Mouse (Mus musculus): ENCODE data around the gene Pnpo. TPM values are rescaled to one million over a fixed set of nuclear protein-coding genes. Genes with fewer than 3 reads are reported as not detected.

The Pnpo gene
- polyA plus RNA-seq, 1 experiment from 2014 or later = 719 TPM

- no peak for ATAC-seq (ENCODE audit: low read depth)
- H3K9ac ChIP-seq (ENCODE audit: low read depth, low read length) = no peak overlapping the region
- no peak overlapping the region for H3K4me2 ChIP-seq (ENCODE audit: low read depth, low read length)
- peaks cover 67% of the 10 kb centered on the region for H3K36me3 ChIP-seq (ENCODE audit: control insufficient read depth, insufficient read depth)
- H3K4me1 ChIP-seq (ENCODE audit: control insufficient read depth, low read depth, low read length) = peaks cover 69% of the 10 kb centered on the region
- WGBS (ENCODE audit: insufficient replicate concordance) = 90% methylated on average over 3 of the region's 3 CpGs
- H3K4me3 ChIP-seq (ENCODE audit: low read depth, low read length) = no peak overlapping the region
- peak overlapping the region; percentile 60 for H3K27ac ChIP-seq (ENCODE audit: low read length)
- H3K9me3 ChIP-seq (replicated peaks; ENCODE audit: control insufficient read depth, low read length) = no peaks in the 10 kb centered on the region
- no peaks in the 10 kb centered on the region for H3K27me3 ChIP-seq (ENCODE audit: control insufficient read depth, insufficient read depth, low read depth, low read length)
These were observed 7.0 kb upstream of the Pnpo start for GRCm38 (mm10) chr11:96950767-96951166.

GRCm38 (mm10) chr11:96947849-96948248 is 4.1 kb upstream of the Pnpo start:
- Histone ChIP-seq H3K9ac (ENCODE audit: low read depth, low read length) (peak overlapping the region; percentile 67), H3K9me3 (replicated peaks; ENCODE audit: control insufficient read depth, low read length) (no peaks in the 10 kb centered on the region), H3K36me3 (ENCODE audit: control insufficient read depth, insufficient read depth) (peaks cover 38% of the 10 kb centered on the region), H3K27ac (ENCODE audit: low read length) (peak overlapping the region; percentile 98), H3K4me1 (ENCODE audit: control insufficient read depth, low read depth, low read length) (peaks cover 65% of the 10 kb centered on the region), H3K27me3 (ENCODE audit: control insufficient read depth, insufficient read depth, low read depth, low read length) (no peaks in the 10 kb centered on the region), H3K4me3 (ENCODE audit: low read depth, low read length) (peak overlapping the region; percentile 47), H3K4me2 (ENCODE audit: low read depth, low read length) (peak overlapping the region; percentile 97)
- peak; percentile 78 for ATAC-seq (ENCODE audit: low read depth)
- WGBS (ENCODE audit: insufficient replicate concordance) = 20% methylated on average over 4 of the region's 4 CpGs

DNA sequence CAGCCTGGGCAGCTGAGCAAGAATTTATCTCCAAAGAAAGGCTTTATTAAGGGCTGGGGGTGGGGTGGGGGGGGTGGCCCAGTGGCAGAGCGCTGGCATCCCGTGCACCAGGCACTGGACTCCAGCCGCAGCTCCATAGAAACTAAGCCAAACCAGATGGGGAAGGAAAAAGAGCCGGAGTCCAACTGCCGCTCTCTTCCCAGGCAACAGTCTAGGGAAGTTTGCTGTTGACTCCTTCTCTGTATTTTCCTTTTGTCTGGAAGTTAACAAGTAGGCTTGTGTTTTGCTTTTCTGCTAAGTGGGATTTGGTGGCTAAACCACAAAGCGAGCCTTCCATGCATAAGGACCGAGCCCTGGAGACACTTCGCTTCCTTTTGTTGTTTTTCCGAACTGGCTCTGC is 2.7 kb upstream of the Pnpo start:
- ATAC-seq (ENCODE audit: low read depth) = no peak

GRCm38 (mm10) chr11:96944844-96945580 is 1.2 kb upstream of the Pnpo start:
- no peak for ATAC-seq (ENCODE audit: low read depth)
- Histone ChIP-seq H3K4me2 (ENCODE audit: low read depth, low read length) (peak overlapping the region; percentile 97), H3K27ac (ENCODE audit: low read length) (peak overlapping the region; percentile 98), H3K9ac (ENCODE audit: low read depth, low read length) (peak overlapping the region; percentile 71), H3K36me3 (ENCODE audit: control insufficient read depth, insufficient read depth) (peaks cover 21% of the 10 kb centered on the region), H3K4me1 (ENCODE audit: control insufficient read depth, low read depth, low read length) (peaks cover 65% of the 10 kb centered on the region), H3K9me3 (replicated peaks; ENCODE audit: control insufficient read depth, low read length) (no peaks in the 10 kb centered on the region), H3K27me3 (ENCODE audit: control insufficient read depth, insufficient read depth, low read depth, low read length) (no peaks in the 10 kb centered on the region), H3K4me3 (ENCODE audit: low read depth, low read length) (peak overlapping the region; percentile 80)
- 26% methylated on average over 14 of the region's 14 CpGs for WGBS (ENCODE audit: insufficient replicate concordance)

More for the DNA sequence above, 2.7 kb upstream of the Pnpo start:
- no peaks in the 10 kb centered on the region for H3K9me3 ChIP-seq (replicated peaks; ENCODE audit: control insufficient read depth, low read length)
- H3K9ac ChIP-seq (ENCODE audit: low read depth, low read length) = peak overlapping the region; percentile 71
- H3K27me3 ChIP-seq (ENCODE audit: control insufficient read depth, insufficient read depth, low read depth, low read length) = no peaks in the 10 kb centered on the region
- H3K36me3 ChIP-seq (ENCODE audit: control insufficient read depth, insufficient read depth) = peaks cover 25% of the 10 kb centered on the region
- H3K4me1 ChIP-seq (ENCODE audit: control insufficient read depth, low read depth, low read length) = peaks cover 65% of the 10 kb centered on the region
- peak overlapping the region; percentile 98 for H3K27ac ChIP-seq (ENCODE audit: low read length)
- 62% methylated on average over 9 of the region's 9 CpGs for WGBS (ENCODE audit: insufficient replicate concordance)
- peak overlapping the region; percentile 80 for H3K4me3 ChIP-seq (ENCODE audit: low read depth, low read length)
- peak overlapping the region; percentile 97 for H3K4me2 ChIP-seq (ENCODE audit: low read depth, low read length)

DNA sequence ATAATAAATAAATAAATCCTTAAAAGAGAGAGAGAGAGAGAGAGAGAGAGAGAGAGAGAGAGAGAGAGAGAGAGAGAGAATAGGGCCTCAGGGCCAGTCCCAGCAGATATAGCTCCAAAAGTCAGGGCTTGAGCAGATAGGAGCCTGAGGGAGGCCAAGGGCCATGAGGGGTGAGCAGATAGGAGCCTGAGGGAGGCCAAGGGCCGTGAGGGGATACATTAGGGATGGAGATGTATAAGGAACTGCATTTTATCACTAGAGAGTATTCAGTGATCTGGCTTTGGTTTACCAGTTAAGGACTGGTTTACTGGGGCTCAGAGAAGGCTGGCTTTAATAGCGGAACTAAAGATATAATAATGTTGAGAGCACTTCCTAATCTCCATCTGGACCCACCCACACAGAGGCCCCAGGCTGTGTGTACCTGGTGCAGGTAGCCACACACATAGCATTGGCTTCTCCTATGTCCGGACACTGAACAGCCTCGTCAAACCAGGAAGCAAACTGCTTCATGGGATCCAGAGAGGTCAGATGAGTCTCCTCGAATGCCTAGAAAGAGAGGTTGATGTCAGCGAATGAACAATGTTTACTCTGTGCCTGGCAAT is 1.7 kb downstream of the Pnpo start:
- Histone ChIP-seq H3K4me1 (ENCODE audit: control insufficient read depth, low read depth, low read length) (peaks cover 67% of the 10 kb centered on the region), H3K9ac (ENCODE audit: low read depth, low read length) (peak overlapping the region; percentile 95)

DNA sequence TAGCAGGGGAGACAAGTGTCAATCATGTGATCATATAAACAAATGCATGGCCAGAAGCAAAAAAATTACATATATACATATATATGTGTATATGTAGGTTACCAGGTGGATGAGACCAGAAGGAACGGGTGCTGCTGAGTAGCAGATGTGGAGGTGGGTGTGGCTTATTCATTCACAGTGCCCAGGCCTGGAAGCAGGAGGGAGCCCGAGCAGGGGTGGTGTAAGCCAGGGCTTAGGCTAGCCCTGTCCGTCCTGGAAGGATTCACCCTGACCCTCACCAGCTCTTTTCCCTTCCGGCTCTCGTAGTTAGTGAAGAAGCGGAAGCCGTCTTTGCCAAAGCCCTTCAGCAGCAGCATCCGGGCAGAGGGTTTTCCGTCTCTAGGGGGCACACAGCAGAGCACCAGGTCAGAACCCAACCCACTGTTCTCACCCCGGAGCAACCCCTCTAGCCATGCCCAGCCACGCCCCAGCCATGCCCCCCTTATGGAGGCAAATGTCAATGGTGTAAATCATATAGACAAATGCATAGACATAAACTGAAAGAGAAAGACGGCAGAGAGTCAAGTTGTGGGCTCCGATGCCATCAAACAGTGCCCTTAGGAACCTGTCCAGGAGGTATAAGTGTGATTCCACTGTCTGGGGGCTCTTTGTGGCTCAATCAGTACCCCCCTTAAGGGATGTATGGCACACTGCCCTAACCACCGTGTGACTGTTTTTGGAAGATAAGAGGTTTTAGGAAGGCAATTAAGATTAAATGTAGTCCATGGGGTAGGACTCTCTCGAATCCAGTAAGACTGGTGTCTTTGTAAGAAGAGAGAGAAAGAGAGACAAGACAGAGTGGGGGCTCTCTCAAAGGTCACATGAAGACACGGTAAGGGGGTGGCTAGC is 3.0 kb downstream of the Pnpo start:
- Histone ChIP-seq H3K4me3 (ENCODE audit: low read depth, low read length) (peak overlapping the region; percentile 80), H3K4me1 (ENCODE audit: control insufficient read depth, low read depth, low read length) (peaks cover 67% of the 10 kb centered on the region), H3K27ac (ENCODE audit: low read length) (peak overlapping the region; percentile 98), H3K36me3 (ENCODE audit: control insufficient read depth, insufficient read depth) (peaks cover 42% of the 10 kb centered on the region), H3K9me3 (replicated peaks; ENCODE audit: control insufficient read depth, low read length) (no peaks in the 10 kb centered on the region), H3K27me3 (ENCODE audit: control insufficient read depth, insufficient read depth, low read depth, low read length) (no peaks in the 10 kb centered on the region), H3K9ac (ENCODE audit: low read depth, low read length) (peak overlapping the region; percentile 95), H3K4me2 (ENCODE audit: low read depth, low read length) (peak overlapping the region; percentile 97)
- peak; percentile 4; the same call in 1 of the 2 replicates for ATAC-seq (ENCODE audit: low read depth)
- WGBS (ENCODE audit: insufficient replicate concordance) = 49% methylated on average over 16 of the region's 16 CpGs

More for the DNA sequence above, 1.7 kb downstream of the Pnpo start:
- Histone ChIP-seq H3K36me3 (ENCODE audit: control insufficient read depth, insufficient read depth) (peaks cover 39% of the 10 kb centered on the region), H3K27me3 (ENCODE audit: control insufficient read depth, insufficient read depth, low read depth, low read length) (no peaks in the 10 kb centered on the region), H3K4me2 (ENCODE audit: low read depth, low read length) (peak overlapping the region; percentile 97), H3K9me3 (replicated peaks; ENCODE audit: control insufficient read depth, low read length) (no peaks in the 10 kb centered on the region), H3K4me3 (ENCODE audit: low read depth, low read length) (peak overlapping the region; percentile 80), H3K27ac (ENCODE audit: low read length) (peak overlapping the region; percentile 98)
- ATAC-seq (ENCODE audit: low read depth) = peak; percentile 59
- 33% methylated on average over 6 of the region's 6 CpGs for WGBS (ENCODE audit: insufficient replicate concordance)

DNA sequence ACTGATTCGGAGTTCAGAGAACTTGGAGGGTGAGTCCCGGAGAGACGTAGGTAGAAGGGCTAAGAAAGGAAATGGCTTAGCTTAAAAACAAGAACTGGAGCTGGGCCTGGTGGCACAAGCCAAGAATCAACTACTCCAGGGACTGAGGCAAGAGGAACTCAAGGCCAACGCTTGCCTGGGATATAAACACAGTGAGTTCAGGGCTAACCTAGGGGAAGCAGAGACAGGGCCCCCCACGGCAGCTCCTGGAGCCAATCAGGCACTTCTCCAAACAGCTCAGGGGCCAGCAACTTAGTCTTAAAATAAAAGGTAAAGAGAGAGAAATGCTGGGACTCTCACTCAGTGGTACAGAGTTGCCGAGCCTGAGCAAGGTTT is 5.4 kb downstream of the Pnpo start:
- H3K27ac ChIP-seq (ENCODE audit: low read length) = peak overlapping the region; percentile 98
- no peaks in the 10 kb centered on the region for H3K27me3 ChIP-seq (ENCODE audit: control insufficient read depth, insufficient read depth, low read depth, low read length)
- H3K9me3 ChIP-seq (replicated peaks; ENCODE audit: control insufficient read depth, low read length) = no peaks in the 10 kb centered on the region
- peak overlapping the region; percentile 80 for H3K4me3 ChIP-seq (ENCODE audit: low read depth, low read length)
- peak overlapping the region; percentile 95 for H3K9ac ChIP-seq (ENCODE audit: low read depth, low read length)
- 76% methylated on average over 6 of the region's 6 CpGs for WGBS (ENCODE audit: insufficient replicate concordance)
- ATAC-seq (ENCODE audit: low read depth) = no peak
- H3K4me2 ChIP-seq (ENCODE audit: low read depth, low read length) = peak overlapping the region; percentile 97
- peaks cover 42% of the 10 kb centered on the region for H3K36me3 ChIP-seq (ENCODE audit: control insufficient read depth, insufficient read depth)
- peaks cover 73% of the 10 kb centered on the region for H3K4me1 ChIP-seq (ENCODE audit: control insufficient read depth, low read depth, low read length)

GRCm38 (mm10) chr11:96937549-96938425 is 6.0 kb downstream of the Pnpo start:
- no peaks in the 10 kb centered on the region for H3K27me3 ChIP-seq (ENCODE audit: control insufficient read depth, insufficient read depth, low read depth, low read length)
- ATAC-seq (ENCODE audit: low read depth) = peak; percentile 46
- peak overlapping the region; percentile 97 for H3K4me2 ChIP-seq (ENCODE audit: low read depth, low read length)
- H3K27ac ChIP-seq (ENCODE audit: low read length) = peak overlapping the region; percentile 98
- peak overlapping the region; percentile 80 for H3K4me3 ChIP-seq (ENCODE audit: low read depth, low read length)
- peak overlapping the region; percentile 95 for H3K9ac ChIP-seq (ENCODE audit: low read depth, low read length)
- 43% methylated on average over 10 of the region's 10 CpGs for WGBS (ENCODE audit: insufficient replicate concordance)
- peaks cover 42% of the 10 kb centered on the region for H3K36me3 ChIP-seq (ENCODE audit: control insufficient read depth, insufficient read depth)
- H3K9me3 ChIP-seq (replicated peaks; ENCODE audit: control insufficient read depth, low read length) = no peaks in the 10 kb centered on the region
- H3K4me1 ChIP-seq (ENCODE audit: control insufficient read depth, low read depth, low read length) = peaks cover 79% of the 10 kb centered on the region

All from liver, embryonic 16.5 days (tissue).